Mouse (Mus musculus): ENCODE measurements at regions not wholly inside any gene's neighbourhood (a gene's known extent, or its start where the extent isn't known, plus 50 kb on each side); places are given as distances from the start of the nearest gene placed in this dataset.

GRCm38 (mm10) chr8:103881146-103881486 lies 220.3 kb upstream of the Cdh5 start:
- H3K27me3 ChIP-seq (ENCODE audit: insufficient read depth, low read length): no peaks in the 10 kb centered on the region
- no peak overlapping the region for H3K27ac ChIP-seq (ENCODE audit: low read length)
- H3K4me3 ChIP-seq (ENCODE audit: low read length): no peak overlapping the region
- no peak for ATAC-seq (ENCODE audit: low FRiP score, low TSS enrichment)
- H3K36me3 ChIP-seq (ENCODE audit: insufficient read depth, low read length): no peaks in the 10 kb centered on the region
- 70% methylated on average over 3 of the region's 3 CpGs for WGBS
- no peaks in the 10 kb centered on the region for H3K9me3 ChIP-seq (ENCODE audit: low read length)
- no peaks in the 10 kb centered on the region for H3K4me1 ChIP-seq (ENCODE audit: insufficient read depth, low read length)
- H3K4me2 ChIP-seq (replicated peaks; ENCODE audit: low read depth, low read length): no peak overlapping the region
- no peak overlapping the region for H3K9ac ChIP-seq (replicated peaks; ENCODE audit: low read length)

- no peaks in the 10 kb centered on the region for H3K36me3 ChIP-seq (ENCODE audit: insufficient read depth, low read length)
- ATAC-seq (ENCODE audit: low FRiP score, low TSS enrichment): peak; percentile 57; the same call in 1 of the 2 replicates
- WGBS: 52% methylated on average over 12 of the region's 12 CpGs
These were observed 216.3 kb upstream of the Cdh5 start for GRCm38 (mm10) chr8:103884873-103885780.

GRCm38 (mm10) chr8:103894589-103894988 lies 206.8 kb upstream of the Cdh5 start:
- Histone ChIP-seq H3K27ac (ENCODE audit: low read length) (no peak overlapping the region), H3K4me2 (replicated peaks; ENCODE audit: low read depth, low read length) (no peak overlapping the region), H3K9ac (replicated peaks; ENCODE audit: low read length) (no peak overlapping the region), H3K27me3 (ENCODE audit: insufficient read depth, low read length) (no peaks in the 10 kb centered on the region), H3K4me3 (ENCODE audit: low read length) (no peak overlapping the region), H3K4me1 (ENCODE audit: insufficient read depth, low read length) (no peaks in the 10 kb centered on the region), H3K9me3 (ENCODE audit: low read length) (no peaks in the 10 kb centered on the region), H3K36me3 (ENCODE audit: insufficient read depth, low read length) (no peaks in the 10 kb centered on the region)
- 76% methylated on average over 6 of the region's 6 CpGs for WGBS
- ATAC-seq (ENCODE audit: low FRiP score, low TSS enrichment): no peak

More at GRCm38 (mm10) chr8:103884873-103885780, 216.3 kb upstream of the Cdh5 start:
- Histone ChIP-seq H3K9me3 (ENCODE audit: low read length) (no peaks in the 10 kb centered on the region), H3K9ac (replicated peaks; ENCODE audit: low read length) (no peak overlapping the region), H3K27ac (ENCODE audit: low read length) (no peak overlapping the region), H3K4me2 (replicated peaks; ENCODE audit: low read depth, low read length) (no peak overlapping the region), H3K4me3 (ENCODE audit: low read length) (no peak overlapping the region), H3K4me1 (ENCODE audit: insufficient read depth, low read length) (no peaks in the 10 kb centered on the region), H3K27me3 (ENCODE audit: insufficient read depth, low read length) (no peaks in the 10 kb centered on the region)

GRCm38 (mm10) chr8:103895132-103895531 lies 206.3 kb upstream of the Cdh5 start:
- no peak overlapping the region for H3K4me2 ChIP-seq (replicated peaks; ENCODE audit: low read depth, low read length)
- no peaks in the 10 kb centered on the region for H3K27me3 ChIP-seq (ENCODE audit: insufficient read depth, low read length)
- H3K4me3 ChIP-seq (ENCODE audit: low read length): no peak overlapping the region
- no peak overlapping the region for H3K9ac ChIP-seq (replicated peaks; ENCODE audit: low read length)
- 66% methylated on average over 6 of the region's 6 CpGs for WGBS
- H3K36me3 ChIP-seq (ENCODE audit: insufficient read depth, low read length): no peaks in the 10 kb centered on the region
- no peak for ATAC-seq (ENCODE audit: low FRiP score, low TSS enrichment)
- no peak overlapping the region for H3K27ac ChIP-seq (ENCODE audit: low read length)
- H3K4me1 ChIP-seq (ENCODE audit: insufficient read depth, low read length): no peaks in the 10 kb centered on the region
- H3K9me3 ChIP-seq (ENCODE audit: low read length): no peaks in the 10 kb centered on the region

DNA sequence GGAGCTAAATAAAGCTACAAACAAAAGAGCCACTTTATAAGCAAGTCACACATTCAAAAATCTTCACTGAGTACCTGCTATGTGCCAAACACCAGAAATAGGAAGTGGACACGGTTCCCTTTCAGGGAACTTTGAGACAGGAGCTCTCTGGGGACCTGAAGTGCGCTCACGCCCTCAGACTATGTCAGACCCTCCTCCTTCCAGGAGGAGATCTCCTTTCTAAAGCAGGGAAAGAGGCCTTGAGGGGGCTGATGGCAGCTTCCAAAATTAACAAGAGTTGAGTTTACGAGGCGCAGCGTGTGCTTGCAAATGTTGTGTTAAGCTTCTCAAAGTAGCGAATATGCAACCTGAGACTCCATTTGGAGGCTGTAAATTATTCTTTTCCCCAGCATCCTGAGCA lies 204.0 kb upstream of the Cdh5 start:
- no peak overlapping the region for H3K9ac ChIP-seq (replicated peaks; ENCODE audit: low read length)
- no peaks in the 10 kb centered on the region for H3K27me3 ChIP-seq (ENCODE audit: insufficient read depth, low read length)
- ATAC-seq (ENCODE audit: low FRiP score, low TSS enrichment): no peak
- no peaks in the 10 kb centered on the region for H3K4me1 ChIP-seq (ENCODE audit: insufficient read depth, low read length)
- WGBS: 23% methylated on average over 7 of the region's 7 CpGs
- H3K27ac ChIP-seq (ENCODE audit: low read length): no peak overlapping the region
- no peak overlapping the region for H3K4me2 ChIP-seq (replicated peaks; ENCODE audit: low read depth, low read length)
- no peak overlapping the region for H3K4me3 ChIP-seq (ENCODE audit: low read length)
- no peaks in the 10 kb centered on the region for H3K9me3 ChIP-seq (ENCODE audit: low read length)
- no peaks in the 10 kb centered on the region for H3K36me3 ChIP-seq (ENCODE audit: insufficient read depth, low read length)

DNA sequence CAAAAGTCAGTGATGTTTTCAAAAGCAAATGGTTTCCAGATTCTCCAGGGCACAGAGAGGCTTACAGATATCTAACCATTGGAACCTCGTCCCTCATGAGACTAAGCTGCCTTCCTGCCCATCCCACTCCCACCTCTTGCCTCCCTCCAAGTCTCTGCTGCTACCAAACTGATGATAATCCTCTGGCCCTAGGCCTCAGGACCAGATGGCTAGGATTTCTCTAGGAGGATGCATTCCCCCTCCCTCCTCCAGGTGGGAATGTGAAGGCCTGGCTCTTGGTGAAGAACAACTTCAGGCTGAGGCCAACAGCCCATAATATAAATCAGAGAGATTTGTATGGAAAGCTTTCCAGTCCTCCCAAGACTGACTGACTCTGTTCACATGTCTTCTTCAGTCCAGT lies 198.9 kb upstream of the Cdh5 start:
- no peaks in the 10 kb centered on the region for H3K27me3 ChIP-seq (ENCODE audit: insufficient read depth, low read length)
- 75% methylated on average over 1 of the region's 1 CpGs for WGBS
- no peak overlapping the region for H3K4me2 ChIP-seq (replicated peaks; ENCODE audit: low read depth, low read length)
- no peaks in the 10 kb centered on the region for H3K36me3 ChIP-seq (ENCODE audit: insufficient read depth, low read length)
- H3K27ac ChIP-seq (ENCODE audit: low read length): no peak overlapping the region
- no peaks in the 10 kb centered on the region for H3K9me3 ChIP-seq (ENCODE audit: low read length)
- ATAC-seq (ENCODE audit: low FRiP score, low TSS enrichment): no peak
- no peak overlapping the region for H3K4me3 ChIP-seq (ENCODE audit: low read length)
- no peak overlapping the region for H3K9ac ChIP-seq (replicated peaks; ENCODE audit: low read length)
- no peaks in the 10 kb centered on the region for H3K4me1 ChIP-seq (ENCODE audit: insufficient read depth, low read length)

- H3K9ac ChIP-seq (replicated peaks; ENCODE audit: low read length): no peak overlapping the region
- H3K9me3 ChIP-seq (ENCODE audit: low read length): no peaks in the 10 kb centered on the region
- no peak overlapping the region for H3K4me3 ChIP-seq (ENCODE audit: low read length)
- no peak overlapping the region for H3K4me2 ChIP-seq (replicated peaks; ENCODE audit: low read depth, low read length)
- no peaks in the 10 kb centered on the region for H3K36me3 ChIP-seq (ENCODE audit: insufficient read depth, low read length)
- no peak overlapping the region for H3K27ac ChIP-seq (ENCODE audit: low read length)
- 71% methylated on average over 5 of the region's 5 CpGs for WGBS
- no peaks in the 10 kb centered on the region for H3K27me3 ChIP-seq (ENCODE audit: insufficient read depth, low read length)
- no peaks in the 10 kb centered on the region for H3K4me1 ChIP-seq (ENCODE audit: insufficient read depth, low read length)
- no peak for ATAC-seq (ENCODE audit: low FRiP score, low TSS enrichment)
These were observed 197.8 kb upstream of the Cdh5 start for GRCm38 (mm10) chr8:103903635-103904034.

- no peaks in the 10 kb centered on the region for H3K27me3 ChIP-seq (ENCODE audit: insufficient read depth, low read length)
- no peak overlapping the region for H3K9ac ChIP-seq (replicated peaks; ENCODE audit: low read length)
- WGBS: 75% methylated on average over 4 of the region's 4 CpGs
- no peak overlapping the region for H3K4me2 ChIP-seq (replicated peaks; ENCODE audit: low read depth, low read length)
- H3K4me3 ChIP-seq (ENCODE audit: low read length): no peak overlapping the region
- no peaks in the 10 kb centered on the region for H3K36me3 ChIP-seq (ENCODE audit: insufficient read depth, low read length)
- ATAC-seq (ENCODE audit: low FRiP score, low TSS enrichment): no peak
- H3K27ac ChIP-seq (ENCODE audit: low read length): no peak overlapping the region
- no peaks in the 10 kb centered on the region for H3K4me1 ChIP-seq (ENCODE audit: insufficient read depth, low read length)
- no peaks in the 10 kb centered on the region for H3K9me3 ChIP-seq (ENCODE audit: low read length)
These were observed 193.8 kb upstream of the Cdh5 start for GRCm38 (mm10) chr8:103907662-103908061.

DNA sequence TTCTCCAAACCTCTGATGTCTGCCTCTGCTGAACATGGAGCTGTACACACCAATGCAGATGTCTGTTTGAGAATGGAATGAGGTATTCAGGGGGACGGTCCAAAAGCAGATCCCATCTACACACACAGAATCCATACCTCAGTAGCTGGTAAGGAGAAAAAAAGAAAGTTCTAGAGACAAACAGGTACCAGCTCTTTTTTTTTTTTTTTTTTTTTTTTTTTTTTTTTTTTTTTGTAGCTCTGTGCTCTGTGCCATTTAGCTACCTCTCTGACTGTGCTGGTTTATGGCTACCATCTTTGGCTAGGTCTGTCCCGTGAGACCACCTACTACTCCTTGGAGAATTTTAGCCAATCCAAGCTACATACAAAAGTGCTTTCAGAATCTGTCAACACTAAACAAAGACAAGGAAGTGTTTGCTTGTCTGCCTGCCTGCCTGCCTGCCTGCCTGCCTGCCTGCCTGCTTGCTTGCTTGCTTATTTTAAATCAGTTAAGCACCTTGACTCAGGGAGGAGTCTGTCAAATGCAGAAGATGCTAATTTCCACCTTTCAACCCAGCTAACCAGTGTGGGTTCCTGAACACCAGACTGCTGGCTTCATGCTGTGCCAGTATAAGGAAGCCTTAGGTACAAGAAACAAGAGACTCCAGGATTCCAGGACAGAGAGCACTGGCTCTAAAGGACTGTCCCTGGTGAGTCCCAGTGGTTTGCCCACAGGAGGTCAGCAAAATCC lies 190.0 kb upstream of the Cdh5 start:
- Histone ChIP-seq H3K4me2 (replicated peaks; ENCODE audit: low read depth, low read length) (no peak overlapping the region), H3K27me3 (ENCODE audit: insufficient read depth, low read length) (no peaks in the 10 kb centered on the region), H3K9me3 (ENCODE audit: low read length) (no peaks in the 10 kb centered on the region), H3K36me3 (ENCODE audit: insufficient read depth, low read length) (no peaks in the 10 kb centered on the region), H3K9ac (replicated peaks; ENCODE audit: low read length) (no peak overlapping the region), H3K27ac (ENCODE audit: low read length) (no peak overlapping the region), H3K4me3 (ENCODE audit: low read length) (no peak overlapping the region), H3K4me1 (ENCODE audit: insufficient read depth, low read length) (0 out of 2 replicates have a peak, but pooled peaks cover 5% of the 10 kb centered on the region)
- no peak for ATAC-seq (ENCODE audit: low FRiP score, low TSS enrichment)
- WGBS: 83% methylated on average over 2 of the region's 2 CpGs
